Mouse (Mus musculus): ENCODE measurements around the gene Dhx58. TPM values are rescaled to one million over a fixed set of nuclear protein-coding genes. Genes with fewer than 3 reads are reported as not detected.
A peak's percentile ranks its signal among the peaks of the same experiment; 100 is the strongest.

The Dhx58 gene
- polyA plus RNA-seq, 1 experiment from 2014 or later, result 2.4 TPM

GRCm38 (mm10) chr11:100710528-100710927 is 6.5 kb upstream of the Dhx58 start:
- H3K27me3 ChIP-seq, result no peaks in the 10 kb centered on the region
- ATAC-seq (replicated peaks), result no peak
- no peak overlapping the region for H3K9ac ChIP-seq (replicated peaks)
- H3K4me3 ChIP-seq, result no peak overlapping the region
- 93% methylated on average over 15 of the region's 15 CpGs for WGBS
- H3K36me3 ChIP-seq, result peaks cover 42% of the 10 kb centered on the region
- no peaks in the 10 kb centered on the region for H3K9me3 ChIP-seq
- H3K4me1 ChIP-seq, result peaks cover 25% of the 10 kb centered on the region
- no peak overlapping the region for H3K4me2 ChIP-seq (replicated peaks)
- no peak overlapping the region for H3K27ac ChIP-seq (replicated peaks)

GRCm38 (mm10) chr11:100709201-100709810 is 5.2 kb upstream of the Dhx58 start:
- WGBS, result 91% methylated on average over 9 of the region's 9 CpGs
- Histone ChIP-seq H3K4me1 (peaks cover 23% of the 10 kb centered on the region), H3K9me3 (no peaks in the 10 kb centered on the region), H3K4me2 (replicated peaks) (no peak overlapping the region), H3K27me3 (no peaks in the 10 kb centered on the region), H3K4me3 (no peak overlapping the region), H3K36me3 (peaks cover 44% of the 10 kb centered on the region), H3K27ac (replicated peaks) (no peak overlapping the region), H3K9ac (replicated peaks) (no peak overlapping the region)
- no peak for ATAC-seq (replicated peaks)

- H3K27ac ChIP-seq (replicated peaks), result no peak overlapping the region
These were observed 1.1 kb upstream of the Dhx58 start for GRCm38 (mm10) chr11:100705095-100705747.

GRCm38 (mm10) chr11:100703366-100703765 is 705 bp downstream of the Dhx58 start:
- no peak for ATAC-seq (replicated peaks)
- Histone ChIP-seq H3K9ac (replicated peaks) (no peak overlapping the region), H3K4me1 (peaks cover 9% of the 10 kb centered on the region; the same call in 1 of the 2 replicates), H3K36me3 (peaks cover 32% of the 10 kb centered on the region), H3K4me3 (no peak overlapping the region), H3K27ac (replicated peaks) (no peak overlapping the region), H3K9me3 (no peaks in the 10 kb centered on the region), H3K27me3 (no peaks in the 10 kb centered on the region), H3K4me2 (replicated peaks) (no peak overlapping the region)
- WGBS, result 75% methylated on average over 11 of the region's 11 CpGs

More at GRCm38 (mm10) chr11:100705095-100705747, 1.1 kb upstream of the Dhx58 start:
- H3K4me2 ChIP-seq (replicated peaks), result no peak overlapping the region
- no peak overlapping the region for H3K9ac ChIP-seq (replicated peaks)
- peaks cover 44% of the 10 kb centered on the region for H3K36me3 ChIP-seq
- H3K4me1 ChIP-seq, result peaks cover 9% of the 10 kb centered on the region; the same call in 1 of the 2 replicates
- ATAC-seq (replicated peaks), result no peak
- no peaks in the 10 kb centered on the region for H3K9me3 ChIP-seq
- no peak overlapping the region for H3K4me3 ChIP-seq
- no peaks in the 10 kb centered on the region for H3K27me3 ChIP-seq
- WGBS, result 93% methylated on average over 23 of the region's 23 CpGs

DNA sequence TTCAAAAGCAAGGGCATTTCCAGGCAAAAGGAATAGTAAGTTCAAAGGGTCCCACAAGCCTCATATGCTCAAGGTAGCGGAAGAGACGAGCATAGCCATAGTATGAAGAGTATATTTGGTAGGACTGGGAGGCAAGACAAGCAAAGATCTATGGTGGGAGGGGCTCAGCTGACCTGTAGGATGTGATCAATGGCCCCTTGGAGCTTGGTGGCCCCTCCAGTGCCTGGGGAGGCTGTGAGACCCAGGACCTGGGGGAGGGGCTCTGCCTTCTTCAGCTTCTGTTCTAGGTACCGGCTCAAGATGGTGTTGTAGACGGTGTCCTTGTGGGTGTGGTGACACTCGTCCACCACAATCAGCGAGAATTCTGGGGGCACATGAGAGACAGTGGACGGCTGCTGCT is 1.2 kb downstream of the Dhx58 start:
- no peak overlapping the region for H3K4me2 ChIP-seq (replicated peaks)

GRCm38 (mm10) chr11:100702081-100702851 is 1.8 kb downstream of the Dhx58 start:
- no peak overlapping the region for H3K4me2 ChIP-seq (replicated peaks)
- no peak overlapping the region for H3K4me3 ChIP-seq
- peaks cover 25% of the 10 kb centered on the region for H3K36me3 ChIP-seq
- H3K9me3 ChIP-seq, result no peaks in the 10 kb centered on the region
- no peak overlapping the region for H3K27ac ChIP-seq (replicated peaks)
- H3K27me3 ChIP-seq, result no peaks in the 10 kb centered on the region
- 36% methylated on average over 19 of the region's 19 CpGs for WGBS
- peaks cover 9% of the 10 kb centered on the region; the same call in 1 of the 2 replicates for H3K4me1 ChIP-seq
- H3K9ac ChIP-seq (replicated peaks), result no peak overlapping the region
- peak; percentile 39 for ATAC-seq (replicated peaks)

More for the DNA sequence above, 1.2 kb downstream of the Dhx58 start:
- H3K27ac ChIP-seq (replicated peaks), result no peak overlapping the region
- 60% methylated on average over 7 of the region's 7 CpGs for WGBS
- H3K4me1 ChIP-seq, result peaks cover 9% of the 10 kb centered on the region; the same call in 1 of the 2 replicates
- no peak overlapping the region for H3K9ac ChIP-seq (replicated peaks)
- H3K9me3 ChIP-seq, result no peaks in the 10 kb centered on the region
- no peak overlapping the region for H3K4me3 ChIP-seq
- H3K27me3 ChIP-seq, result no peaks in the 10 kb centered on the region
- no peak for ATAC-seq (replicated peaks)
- peaks cover 27% of the 10 kb centered on the region for H3K36me3 ChIP-seq

DNA sequence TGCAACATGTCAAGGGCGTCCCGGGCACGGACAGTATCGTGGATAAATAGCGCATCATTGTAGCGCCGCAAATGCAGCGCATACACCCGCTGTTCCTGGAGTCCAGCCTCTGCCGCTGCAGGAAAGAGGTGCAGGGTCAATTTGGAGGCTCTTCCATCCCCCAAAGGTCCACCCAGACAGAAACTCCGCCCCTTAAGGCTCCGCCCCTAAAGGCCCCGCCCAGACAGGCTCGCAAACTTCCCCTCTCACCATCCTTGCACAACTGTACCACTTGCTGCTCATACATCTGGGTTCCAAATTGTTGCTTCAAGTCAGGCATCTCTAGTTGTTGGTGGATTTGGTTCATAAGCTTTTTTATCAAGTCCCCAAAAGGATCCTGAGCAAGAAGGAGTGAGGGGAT is 2.8 kb downstream of the Dhx58 start:
- WGBS, result 4% methylated on average over 14 of the region's 14 CpGs
- no peak for ATAC-seq (replicated peaks)
- Histone ChIP-seq H3K9me3 (no peaks in the 10 kb centered on the region), H3K4me3 (0 out of 2 replicates have a peak overlapping the region, but pooled peaks have one; percentile 8), H3K4me1 (peaks cover 9% of the 10 kb centered on the region; the same call in 1 of the 2 replicates), H3K9ac (replicated peaks) (peak overlapping the region; percentile 19; the same call in 1 of the 2 replicates), H3K4me2 (replicated peaks) (peak overlapping the region; percentile 33), H3K27me3 (no peaks in the 10 kb centered on the region), H3K36me3 (peaks cover 16% of the 10 kb centered on the region), H3K27ac (replicated peaks) (no peak overlapping the region)

DNA sequence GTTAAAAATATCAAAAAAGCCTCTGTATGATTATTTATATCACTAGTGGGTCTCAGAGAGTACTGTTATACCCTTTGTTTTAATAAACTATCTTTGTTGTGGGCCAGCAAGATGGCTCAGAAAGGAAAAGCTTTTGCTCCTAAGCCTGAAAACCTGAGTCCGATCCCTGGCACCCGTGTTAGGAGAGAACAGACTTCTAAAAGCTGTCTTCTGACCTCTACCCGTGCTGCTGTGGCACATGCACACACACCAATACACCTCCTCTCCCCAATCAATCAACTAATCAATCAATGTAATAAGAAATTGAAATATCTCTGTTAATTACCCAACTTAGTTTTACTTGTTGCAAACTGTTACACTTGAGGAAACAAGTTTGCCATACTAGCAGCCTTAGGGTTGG is 3.4 kb downstream of the Dhx58 start:
- Histone ChIP-seq H3K27me3 (no peaks in the 10 kb centered on the region), H3K4me1 (peaks cover 9% of the 10 kb centered on the region; the same call in 1 of the 2 replicates), H3K36me3 (peaks cover 10% of the 10 kb centered on the region), H3K9me3 (no peaks in the 10 kb centered on the region), H3K4me2 (replicated peaks) (no peak overlapping the region), H3K9ac (replicated peaks) (no peak overlapping the region), H3K4me3 (no peak overlapping the region), H3K27ac (replicated peaks) (no peak overlapping the region)
- WGBS, result 83% methylated on average over 3 of the region's 3 CpGs
- no peak for ATAC-seq (replicated peaks)

GRCm38 (mm10) chr11:100697921-100698320 is 6.2 kb downstream of the Dhx58 start:
- Histone ChIP-seq H3K27me3 (no peaks in the 10 kb centered on the region), H3K4me3 (no peak overlapping the region), H3K27ac (replicated peaks) (no peak overlapping the region), H3K9me3 (no peaks in the 10 kb centered on the region), H3K9ac (replicated peaks) (no peak overlapping the region), H3K4me2 (replicated peaks) (no peak overlapping the region), H3K36me3 (no peaks in the 10 kb centered on the region), H3K4me1 (peaks cover 8% of the 10 kb centered on the region; the same call in 1 of the 2 replicates)
- no peak for ATAC-seq (replicated peaks)
- 80% methylated on average over 7 of the region's 7 CpGs for WGBS

- Histone ChIP-seq H3K36me3 (no peaks in the 10 kb centered on the region), H3K27ac (replicated peaks) (no peak overlapping the region), H3K27me3 (peaks cover 11% of the 10 kb centered on the region; the same call in 1 of the 2 replicates), H3K4me3 (no peak overlapping the region), H3K9me3 (no peaks in the 10 kb centered on the region), H3K9ac (replicated peaks) (no peak overlapping the region), H3K4me2 (replicated peaks) (no peak overlapping the region), H3K4me1 (peaks cover 8% of the 10 kb centered on the region)
- 38% methylated on average over 5 of the region's 5 CpGs for WGBS
- ATAC-seq (replicated peaks), result no peak
These were observed 9.1 kb downstream of the Dhx58 start for GRCm38 (mm10) chr11:100694926-100695325.

GRCm38 (mm10) chr11:100693154-100693553 is 10.9 kb downstream of the Dhx58 start:
- peaks cover 11% of the 10 kb centered on the region; the same call in 1 of the 2 replicates for H3K27me3 ChIP-seq
- no peaks in the 10 kb centered on the region for H3K9me3 ChIP-seq
- WGBS, result 32% methylated on average over 5 of the region's 5 CpGs
- ATAC-seq (replicated peaks), result no peak
- no peaks in the 10 kb centered on the region for H3K36me3 ChIP-seq
- H3K27ac ChIP-seq (replicated peaks), result no peak overlapping the region
- peaks cover 8% of the 10 kb centered on the region for H3K4me1 ChIP-seq
- no peak overlapping the region for H3K4me3 ChIP-seq
- no peak overlapping the region for H3K4me2 ChIP-seq (replicated peaks)
- no peak overlapping the region for H3K9ac ChIP-seq (replicated peaks)

- Histone ChIP-seq H3K4me3 (peak within 1 kb of the TSS; percentile 24), H3K27me3 (peaks cover 11% of the 10 kb centered on the region; the same call in 1 of the 2 replicates), H3K9me3 (no peaks in the 10 kb centered on the region), H3K27ac (replicated peaks) (no peak within 1 kb of the TSS), H3K4me2 (replicated peaks) (peak within 1 kb of the TSS; percentile 42), H3K4me1 (peaks cover 8% of the 10 kb centered on the region), H3K9ac (replicated peaks) (0 out of 2 replicates have a peak within 1 kb of the TSS, but pooled peaks have one; percentile 19), H3K36me3 (no peaks in the 10 kb centered on the region)
- 2% methylated on average over 23 of the region's 23 CpGs for WGBS
- ATAC-seq (replicated peaks), result no peak
These were observed 11.9 kb downstream of the Dhx58 start, which contains the start of gene Zfp385c for GRCm38 (mm10) chr11:100692164-100692616. Gene Zfp385c, minus strand, starts transcription at chr11:100692455.

Data from forebrain, embryonic 15.5 days (tissue).